Mouse (Mus musculus): ENCODE data around the gene Pla2g2d. TPM values are rescaled to one million over a fixed set of nuclear protein-coding genes. Genes with fewer than 3 reads are reported as not detected.

Pla2g2d gene
- polyA plus RNA-seq, 1 experiment, result 7.8 TPM

- 0 out of 2 replicates have a peak, but pooled peaks cover 1% of the 10 kb centered on the region for H3K36me3 ChIP-seq (ENCODE audit: control insufficient read depth, insufficient read depth, low read length)
- 75% methylated on average over 8 of the region's 8 CpGs for WGBS
- peaks cover 6% of the 10 kb centered on the region for H3K4me1 ChIP-seq (ENCODE audit: control insufficient read depth, insufficient read depth, insufficient read length, low read length)
- TF ChIP-seq POLR2A (IDR thresholded peaks at IDR 0.05; ENCODE audit: low read depth, low read length), result no peak
- TF ChIP-seq CTCF (IDR thresholded peaks at IDR 0.05; ENCODE audit: extremely low read depth, insufficient read length, insufficient replicate concordance, low read depth, low read length), result no peak
- no peaks in the 10 kb centered on the region for H3K27me3 ChIP-seq (ENCODE audit: control insufficient read depth, insufficient read depth, low read length)
- no peak overlapping the region for H3K27ac ChIP-seq (ENCODE audit: insufficient read depth, low read depth, low read length)
- no peak overlapping the region for H3K4me3 ChIP-seq (ENCODE audit: low read depth, low read length)
Measured at GRCm38 (mm10) chr4:138805248-138805647, 29.7 kb downstream of the Pla2g2d start.

- TF ChIP-seq CTCF (IDR thresholded peaks at IDR 0.05; ENCODE audit: extremely low read depth, insufficient read length, insufficient replicate concordance, low read depth, low read length) (no peak), POLR2A (IDR thresholded peaks at IDR 0.05; ENCODE audit: low read depth, low read length) (no peak)
- Histone ChIP-seq H3K27ac (ENCODE audit: insufficient read depth, low read depth, low read length) (no peak overlapping the region), H3K4me1 (ENCODE audit: control insufficient read depth, insufficient read depth, insufficient read length, low read length) (no peaks in the 10 kb centered on the region; the same call in 1 of the 2 replicates), H3K4me3 (ENCODE audit: low read depth, low read length) (no peak overlapping the region), H3K27me3 (ENCODE audit: control insufficient read depth, insufficient read depth, low read length) (no peaks in the 10 kb centered on the region), H3K36me3 (ENCODE audit: control insufficient read depth, insufficient read depth, low read length) (0 out of 2 replicates have a peak, but pooled peaks cover 1% of the 10 kb centered on the region)
- WGBS, result 80% methylated on average over 8 of the region's 8 CpGs
Measured at GRCm38 (mm10) chr4:138806160-138806559, 30.6 kb downstream of the Pla2g2d start.

GRCm38 (mm10) chr4:138806920-138807541 lies 31.5 kb downstream of the Pla2g2d start:
- Histone ChIP-seq H3K4me1 (ENCODE audit: control insufficient read depth, insufficient read depth, insufficient read length, low read length) (peaks cover 2% of the 10 kb centered on the region), H3K27me3 (ENCODE audit: control insufficient read depth, insufficient read depth, low read length) (no peaks in the 10 kb centered on the region), H3K4me3 (ENCODE audit: low read depth, low read length) (no peak overlapping the region), H3K27ac (ENCODE audit: insufficient read depth, low read depth, low read length) (no peak overlapping the region), H3K36me3 (ENCODE audit: control insufficient read depth, insufficient read depth, low read length) (0 out of 2 replicates have a peak, but pooled peaks cover 1% of the 10 kb centered on the region)
- 76% methylated on average over 7 of the region's 7 CpGs for WGBS
- no peak for TF ChIP-seq CTCF (IDR thresholded peaks at IDR 0.05; ENCODE audit: extremely low read depth, insufficient read length, insufficient replicate concordance, low read depth, low read length)
- no peak for TF ChIP-seq POLR2A (IDR thresholded peaks at IDR 0.05; ENCODE audit: low read depth, low read length)

GRCm38 (mm10) chr4:138816166-138816565 lies 40.6 kb downstream of the Pla2g2d start:
- no peak overlapping the region for H3K4me3 ChIP-seq (ENCODE audit: low read depth, low read length)
- WGBS, result 82% methylated on average over 9 of the region's 9 CpGs
- TF ChIP-seq CTCF (IDR thresholded peaks at IDR 0.05; ENCODE audit: extremely low read depth, insufficient read length, insufficient replicate concordance, low read depth, low read length) (no peak), POLR2A (IDR thresholded peaks at IDR 0.05; ENCODE audit: low read depth, low read length) (no peak)
- H3K27me3 ChIP-seq (ENCODE audit: control insufficient read depth, insufficient read depth, low read length), result no peaks in the 10 kb centered on the region
- no peak overlapping the region for H3K27ac ChIP-seq (ENCODE audit: insufficient read depth, low read depth, low read length)
- peaks cover 3% of the 10 kb centered on the region; the same call in 1 of the 2 replicates for H3K4me1 ChIP-seq (ENCODE audit: control insufficient read depth, insufficient read depth, insufficient read length, low read length)
- H3K36me3 ChIP-seq (ENCODE audit: control insufficient read depth, insufficient read depth, low read length), result no peaks in the 10 kb centered on the region

- H3K4me1 ChIP-seq (ENCODE audit: control insufficient read depth, insufficient read depth, insufficient read length, low read length), result no peaks in the 10 kb centered on the region
- TF ChIP-seq POLR2A (IDR thresholded peaks at IDR 0.05; ENCODE audit: low read depth, low read length) (no peak), CTCF (IDR thresholded peaks at IDR 0.05; ENCODE audit: extremely low read depth, insufficient read length, insufficient replicate concordance, low read depth, low read length) (no peak)
- H3K27ac ChIP-seq (ENCODE audit: insufficient read depth, low read depth, low read length), result no peak overlapping the region
- no peak overlapping the region for H3K4me3 ChIP-seq (ENCODE audit: low read depth, low read length)
- H3K27me3 ChIP-seq (ENCODE audit: control insufficient read depth, insufficient read depth, low read length), result no peaks in the 10 kb centered on the region
- H3K36me3 ChIP-seq (ENCODE audit: control insufficient read depth, insufficient read depth, low read length), result no peaks in the 10 kb centered on the region
- whole genome bisulfite sequencing, result 62% methylated on average over 6 of the region's 6 CpGs
Measured at GRCm38 (mm10) chr4:138817736-138818135, 42.2 kb downstream of the Pla2g2d start.

- Histone ChIP-seq H3K4me3 (ENCODE audit: low read depth, low read length) (no peak overlapping the region), H3K36me3 (ENCODE audit: control insufficient read depth, insufficient read depth, low read length) (no peaks in the 10 kb centered on the region), H3K27ac (ENCODE audit: insufficient read depth, low read depth, low read length) (no peak overlapping the region), H3K27me3 (ENCODE audit: control insufficient read depth, insufficient read depth, low read length) (no peaks in the 10 kb centered on the region), H3K4me1 (ENCODE audit: control insufficient read depth, insufficient read depth, insufficient read length, low read length) (no peaks in the 10 kb centered on the region)
- TF ChIP-seq POLR2A (IDR thresholded peaks at IDR 0.05; ENCODE audit: low read depth, low read length), result no peak
- no peak for TF ChIP-seq CTCF (IDR thresholded peaks at IDR 0.05; ENCODE audit: extremely low read depth, insufficient read length, insufficient replicate concordance, low read depth, low read length)
- WGBS, result 55% methylated on average over 8 of the region's 8 CpGs
Measured at GRCm38 (mm10) chr4:138819101-138819500, 43.6 kb downstream of the Pla2g2d start.

- no peaks in the 10 kb centered on the region for H3K36me3 ChIP-seq (ENCODE audit: control insufficient read depth, insufficient read depth, low read length)
- H3K4me3 ChIP-seq (ENCODE audit: low read depth, low read length), result no peak overlapping the region
- H3K27me3 ChIP-seq (ENCODE audit: control insufficient read depth, insufficient read depth, low read length), result no peaks in the 10 kb centered on the region
- no peak overlapping the region for H3K27ac ChIP-seq (ENCODE audit: insufficient read depth, low read depth, low read length)
- 98% methylated on average over 2 of the region's 2 CpGs for WGBS
- no peak for TF ChIP-seq CTCF (IDR thresholded peaks at IDR 0.05; ENCODE audit: extremely low read depth, insufficient read length, insufficient replicate concordance, low read depth, low read length)
- no peak for TF ChIP-seq POLR2A (IDR thresholded peaks at IDR 0.05; ENCODE audit: low read depth, low read length)
- peaks cover 2% of the 10 kb centered on the region; the same call in 1 of the 2 replicates for H3K4me1 ChIP-seq (ENCODE audit: control insufficient read depth, insufficient read depth, insufficient read length, low read length)
Measured at GRCm38 (mm10) chr4:138821036-138821435, 45.5 kb downstream of the Pla2g2d start.
